ENCODE assay signal across 8 mouse cellular contexts in genomic region chr13:62399206-62399605, GRCm38 (mm10). TPM values are rescaled to one million over a fixed set of nuclear protein-coding genes. Genes with fewer than 3 reads are reported as not detected.
A peak's percentile ranks its signal among the peaks of the same experiment; 100 is the strongest.
DNase-seq lines count a peak whose midpoint lies in the region; ATAC-seq and TF ChIP-seq lines count a peak whose summit lies in the region.
"Not testable (repeated sequence)": the region's sequence is repeated elsewhere in the genome, so short reads cannot be mapped to it uniquely, and the experiment has no call there.
"Had no signal": no experiment of that assay in that cellular context is flagged by ENCODE, and none has a peak within 500 bp of the region (broad histone marks: within the 10 kb centered on the region; RNA-seq: fewer than 3 reads in every experiment).

No protein-coding gene starts in this region.

- not testable (repeated sequence) for H3K27me3 ChIP-seq in E14TG2a.4 (ENCODE audit: insufficient read depth, low read length); MEL (ENCODE audit: control insufficient read depth in 1 of 2, insufficient read depth in 2 of 2, low read length in 2 of 2); liver, postnatal 0 days (ENCODE audit: insufficient read depth, low read length); splenic B cell, adult 2 months (ENCODE audit: control insufficient read depth, insufficient read depth, low read length, poor library complexity, severe bottlenecking)

- not testable (repeated sequence) for H3K27ac ChIP-seq in MEL (ENCODE audit: control insufficient read depth, low read depth, low read length); liver, postnatal 0 days (ENCODE audit: low read depth)

- not testable (repeated sequence) for ATAC-seq in liver, postnatal 0 days

- not testable (repeated sequence) for H3K9me3 ChIP-seq in E14TG2a.4 (ENCODE audit: low read length); MEL (replicated peaks; ENCODE audit: insufficient read depth, low read length); liver, postnatal 0 days (ENCODE audit: low read length)

- TF ChIP-seq CTCF in E14TG2a.4 (conservative IDR thresholded peaks at IDR 0.05; ENCODE audit: low read length) = peak; percentile 46
- TF ChIP-seq CTCF in MEL (IDR thresholded peaks at IDR 0.05 in 2 of 3, conservative IDR thresholded peaks at IDR 0.05 in 1 of 3; ENCODE audit: control insufficient read depth in 1 of 3, insufficient read depth in 1 of 3, low read depth in 2 of 3, low read length in 3 of 3, poor library complexity in 1 of 3, severe bottlenecking in 1 of 3) = not testable (repeated sequence)
- TF ChIP-seq CTCF in liver, postnatal 0 days (IDR thresholded peaks at IDR 0.05; ENCODE audit: low read depth) = 0 out of 2 replicates have a peak, but pooled peaks have one; percentile 3

- not testable (repeated sequence) for TF ChIP-seq RAD21 in MEL (IDR thresholded peaks at IDR 0.05; ENCODE audit: low read depth, low read length)

- WGBS in liver, postnatal 0 days (ENCODE audit: insufficient replicate concordance) = 61% methylated on average over 3 of the region's 3 CpGs

- H3K79me2 ChIP-seq in MEL (ENCODE audit: control insufficient read depth, insufficient read depth, low read length, poor library complexity) = not testable (repeated sequence)

- not testable (repeated sequence) for H3K36me3 ChIP-seq in E14TG2a.4 (ENCODE audit: insufficient read depth, low read length); MEL (ENCODE audit: control insufficient read depth in 1 of 2, insufficient read depth in 2 of 2, low read length in 2 of 2); liver, postnatal 0 days (replicated peaks; ENCODE audit: insufficient read depth, low read length); splenic B cell, adult 2 months (ENCODE audit: control insufficient read depth, insufficient read depth, low read length, poor library complexity, severe bottlenecking)

- not testable (repeated sequence) for H3K4me1 ChIP-seq in E14TG2a.4 (replicated peaks; ENCODE audit: low read depth, low read length); MEL (ENCODE audit: control insufficient read depth in 1 of 2, insufficient read depth in 2 of 2, low read length in 2 of 2); liver, postnatal 0 days (ENCODE audit: insufficient read depth)

- H3K4me3 ChIP-seq in E14TG2a.4 (replicated peaks; ENCODE audit: low read length); MEL (ENCODE audit: control insufficient read depth in 1 of 2, insufficient read depth in 1 of 2, low read depth in 2 of 2, low read length in 2 of 2); liver, postnatal 0 days (ENCODE audit: low read depth, low read length): not testable (repeated sequence)

- DNase-seq in A20 (ENCODE audit: low read depth, low spot score) = peak; percentile 18
- DNase-seq in MEL (ENCODE audit: low read depth, low spot score) = peak; percentile 14
- peak; percentile 70 for DNase-seq in ZHBTc4 (ENCODE audit: low read depth, low spot score)
- not testable (repeated sequence) for DNase-seq in liver, postnatal 0 days
- DNase-seq in splenic B cell, adult 2 months (ENCODE audit: low read depth, low spot score) = peak; percentile 1

- TF ChIP-seq EP300 in MEL (IDR thresholded peaks at IDR 0.05; ENCODE audit: low read depth in 1 of 2, low read length in 2 of 2); liver, postnatal 0 days (IDR thresholded peaks at IDR 0.05; ENCODE audit: low read depth): not testable (repeated sequence)

- not testable (repeated sequence) for H3K9ac ChIP-seq in MEL (ENCODE audit: control insufficient read depth, low read depth, low read length, poor library complexity, severe bottlenecking); liver, postnatal 0 days (replicated peaks)

- H3K4me2 ChIP-seq in liver, postnatal 0 days (ENCODE audit: low read depth, low read length) = not testable (repeated sequence)

- not testable (repeated sequence) for TF ChIP-seq POLR2A in MEL (IDR thresholded peaks at IDR 0.05; ENCODE audit: control insufficient read depth in 1 of 2, insufficient read depth in 1 of 2, low read depth in 1 of 2, low read length in 2 of 2, poor library complexity in 1 of 2)

RNA-seq across cellular contexts. Expression of gene Gm3604, which starts 16.2 kb away (rescaled TPM):
- total RNA-seq in MEL (2012; rRNA removed) = 0.08 and 0.23 TPM in 2 replicates
- under 1 TPM in 1 of 2 experiments, not detected in 1; 0.13 TPM for polyA plus RNA-seq in MEL (2012; ENCODE audit: insufficient read depth in 1 of 2, insufficient read length in 2 of 2, low read depth in 1 of 2, low replicate concordance in 2 of 2, missing spikeins in 1 of 2)
- 1.1 and 1.3 TPM in 2 replicates for polyA plus RNA-seq in liver, postnatal 0 days (2015; fragmentation: Nextera tagmentation; extraction: Ambion mirVana)
- polyA plus RNA-seq: adrenal gland, adult 2 months; erythroblast, embryonic 14.5 days had no signal
